Mouse (Mus musculus): Measurements from ENCODE around the gene Dppa2.

The Dppa2 gene

DNA sequence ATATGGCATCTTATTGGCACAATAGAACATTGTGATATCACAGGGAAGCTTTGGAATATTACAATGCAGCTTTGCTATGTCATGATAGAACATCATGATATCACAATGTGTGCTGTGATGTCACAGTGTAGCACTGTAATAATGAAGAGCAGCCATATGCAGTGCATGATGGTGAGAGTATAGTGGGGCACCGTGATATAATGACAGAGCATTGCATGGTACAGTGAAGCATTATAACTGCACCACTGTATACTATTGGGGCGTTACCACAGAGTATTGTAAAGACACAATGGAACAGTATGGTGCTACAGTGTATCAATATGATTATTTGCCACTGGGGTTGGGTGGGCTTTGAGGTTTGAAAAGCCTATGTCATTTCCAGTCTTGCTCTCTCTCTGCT lies 40.5 kb downstream of the Dppa2 start:
- no peak for DNase-seq (ENCODE audit: extremely low spot score)

- no peak for DNase-seq (ENCODE audit: extremely low spot score)
Observed at GRCm38 (mm10) chr16:48347246-48347645, 43.5 kb downstream of the Dppa2 start.

DNA sequence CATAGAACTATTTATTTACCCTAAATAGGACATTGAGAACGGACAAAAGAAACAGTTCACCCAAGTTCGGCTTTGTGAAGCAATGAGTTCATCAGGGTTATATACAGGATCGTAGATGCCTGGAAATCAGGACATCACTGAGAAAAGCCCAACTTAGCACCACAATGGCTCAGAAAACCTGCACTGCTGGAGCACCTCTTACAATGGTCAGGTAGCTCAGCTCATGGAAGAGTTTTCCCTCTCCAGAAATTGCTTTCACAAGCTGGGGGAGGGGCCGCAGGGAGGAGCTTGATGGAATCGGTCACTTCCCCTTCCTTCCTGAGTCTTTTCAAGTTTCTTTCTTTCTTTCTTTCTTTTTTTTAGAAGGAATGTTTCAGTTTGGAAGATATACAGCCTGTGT lies 52.0 kb downstream of the Dppa2 start:
- no peak for DNase-seq (ENCODE audit: extremely low spot score)

DNA sequence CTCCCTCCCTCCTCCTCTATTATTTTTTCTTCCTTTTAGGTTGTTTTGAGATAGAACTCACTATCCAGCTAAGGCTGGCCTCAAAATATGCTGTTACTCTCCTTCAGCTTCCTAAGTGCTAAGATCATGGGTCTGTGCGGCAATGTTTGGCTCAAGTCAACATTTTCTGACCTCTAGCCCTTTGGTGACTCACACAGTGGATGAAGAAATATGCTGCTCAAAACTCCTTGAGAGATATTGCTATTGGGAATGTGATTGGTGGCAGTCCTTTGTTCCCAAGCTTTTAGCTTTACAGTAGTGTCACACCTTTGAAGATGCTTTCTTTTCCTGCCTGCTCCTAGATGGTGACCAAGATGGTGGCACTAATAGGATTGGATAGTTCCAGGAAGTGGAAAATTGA lies 52.7 kb downstream of the Dppa2 start:
- DNase-seq (ENCODE audit: extremely low spot score): no peak

DNA sequence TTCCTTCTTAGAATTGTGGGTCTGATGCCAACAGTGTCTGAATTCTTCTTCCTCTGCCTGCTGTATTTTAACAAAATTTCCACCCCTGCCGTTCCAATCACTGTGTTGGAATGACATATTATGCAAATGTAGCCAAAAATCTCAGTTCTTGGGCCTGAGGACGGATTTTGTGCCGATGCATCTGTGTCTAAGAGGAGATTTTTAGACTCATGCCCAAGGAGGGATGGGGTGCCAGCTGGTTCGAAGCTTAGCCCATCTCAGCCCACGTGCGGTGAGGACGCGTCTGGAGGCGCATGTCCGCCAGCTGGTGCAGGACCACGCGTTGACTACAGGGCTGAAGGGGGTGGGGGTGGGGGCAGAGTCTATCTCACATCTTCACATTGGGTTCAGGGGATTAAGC lies 57.2 kb downstream of the Dppa2 start:
- DNase-seq (ENCODE audit: extremely low spot score): no peak

DNA sequence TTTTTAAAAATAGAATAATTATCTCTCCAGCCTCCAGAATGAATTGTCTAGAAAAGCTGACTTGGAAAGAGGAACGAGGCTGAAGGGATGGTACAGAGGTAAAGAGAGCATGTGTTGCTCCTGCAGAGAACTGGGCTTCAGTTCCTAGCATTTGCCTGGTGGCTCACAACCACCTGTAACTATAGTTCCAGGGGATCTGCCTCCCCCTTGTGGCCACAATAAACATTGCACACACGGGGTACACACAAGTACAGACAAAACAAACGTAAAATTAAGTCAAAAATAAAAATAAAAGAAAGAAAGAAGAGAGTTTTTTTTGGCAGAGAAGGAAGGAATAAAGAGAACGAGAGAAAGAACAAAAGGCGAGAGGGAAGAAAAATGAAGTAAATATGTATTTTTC lies 63.1 kb downstream of the Dppa2 start:
- no peak for DNase-seq (ENCODE audit: extremely low spot score)

DNA sequence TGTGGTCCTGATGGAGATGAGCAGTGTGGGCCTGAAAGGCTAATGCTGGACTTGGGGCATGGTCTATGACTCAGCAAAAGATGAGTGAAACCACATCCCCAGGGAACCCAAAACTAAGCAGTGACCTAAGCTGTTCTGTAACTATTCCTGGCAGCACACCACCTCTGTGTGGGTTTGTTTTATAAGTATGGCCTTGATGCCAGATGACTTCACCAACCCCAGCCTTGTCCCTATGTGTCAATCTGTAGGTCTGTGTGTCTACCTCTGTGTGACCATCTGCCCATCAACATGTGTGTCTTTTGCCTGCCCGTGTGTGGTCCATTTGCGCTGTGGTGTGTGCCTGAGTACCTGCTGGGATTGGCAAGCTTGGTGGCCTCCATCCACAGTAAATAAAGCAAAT lies 64.4 kb downstream of the Dppa2 start:
- no peak for DNase-seq (ENCODE audit: extremely low spot score)

Measured in embryo, embryonic 9.5 days (tissue).